Mouse (Mus musculus): ENCODE results near the gene Rhou.

Gene Rhou

GRCm38 (mm10) chr8:123649483-123649882 lies 4.2 kb upstream of the Rhou start:
- no peak for DNase-seq (ENCODE audit: low read depth, low spot score)

GRCm38 (mm10) chr8:123651390-123652098 lies 2.2 kb upstream of the Rhou start:
- no peak for DNase-seq (ENCODE audit: low read depth, low spot score)

GRCm38 (mm10) chr8:123652641-123653040 lies 1.1 kb upstream of the Rhou start:
- DNase-seq (ENCODE audit: low read depth, low spot score), result no peak

- DNase-seq (ENCODE audit: low read depth, low spot score), result no peak
These were observed 353 bp downstream of the Rhou start for GRCm38 (mm10) chr8:123653994-123654569.

- DNase-seq (ENCODE audit: low read depth, low spot score), result no peak
These were observed 1.0 kb downstream of the Rhou start for GRCm38 (mm10) chr8:123654763-123655162.

- no peak for DNase-seq (ENCODE audit: low read depth, low spot score)
These were observed 1.6 kb downstream of the Rhou start for GRCm38 (mm10) chr8:123655351-123655779.

GRCm38 (mm10) chr8:123657826-123658225 lies 4.1 kb downstream of the Rhou start:
- no peak for DNase-seq (ENCODE audit: low read depth, low spot score)

GRCm38 (mm10) chr8:123659469-123660057 lies 5.8 kb downstream of the Rhou start:
- no peak for DNase-seq (ENCODE audit: low read depth, low spot score)

- DNase-seq (ENCODE audit: low read depth, low spot score), result no peak
These were observed 7.8 kb downstream of the Rhou start for GRCm38 (mm10) chr8:123661515-123661914.

GRCm38 (mm10) chr8:123665580-123665979 lies 11.9 kb downstream of the Rhou start:
- DNase-seq (ENCODE audit: low read depth, low spot score), result no peak

GRCm38 (mm10) chr8:123666832-123667231 lies 13.1 kb downstream of the Rhou start:
- no peak for DNase-seq (ENCODE audit: low read depth, low spot score)

GRCm38 (mm10) chr8:123668681-123669080 lies 15.0 kb downstream of the Rhou start:
- no peak for DNase-seq (ENCODE audit: low read depth, low spot score)

- no peak for DNase-seq (ENCODE audit: low read depth, low spot score)
These were observed 17.0 kb downstream of the Rhou start for GRCm38 (mm10) chr8:123670766-123671165.

GRCm38 (mm10) chr8:123671454-123671853 lies 17.7 kb downstream of the Rhou start:
- DNase-seq (ENCODE audit: low read depth, low spot score), result no peak

- DNase-seq (ENCODE audit: low read depth, low spot score), result no peak
These were observed 18.9 kb downstream of the Rhou start for GRCm38 (mm10) chr8:123672648-123673047.

GRCm38 (mm10) chr8:123675611-123676010 lies 21.9 kb downstream of the Rhou start:
- DNase-seq (ENCODE audit: low read depth, low spot score), result no peak

GRCm38 (mm10) chr8:123678390-123678789 lies 24.7 kb downstream of the Rhou start:
- DNase-seq (ENCODE audit: low read depth, low spot score), result no peak

GRCm38 (mm10) chr8:123682073-123682761 lies 28.5 kb downstream of the Rhou start:
- DNase-seq (ENCODE audit: low read depth, low spot score), result peak; percentile 39

GRCm38 (mm10) chr8:123683321-123683720 lies 29.6 kb downstream of the Rhou start:
- DNase-seq (ENCODE audit: low read depth, low spot score), result no peak

GRCm38 (mm10) chr8:123684806-123685205 lies 31.1 kb downstream of the Rhou start:
- no peak for DNase-seq (ENCODE audit: low read depth, low spot score)

- no peak for DNase-seq (ENCODE audit: low read depth, low spot score)
These were observed 31.7 kb downstream of the Rhou start for GRCm38 (mm10) chr8:123685477-123685876.

GRCm38 (mm10) chr8:123687826-123688225 lies 34.1 kb downstream of the Rhou start:
- DNase-seq (ENCODE audit: low read depth, low spot score), result no peak
